Mouse (Mus musculus): ENCODE data around the gene Celsr1. TPM values are rescaled to one million over a fixed set of nuclear protein-coding genes. Genes with fewer than 3 reads are reported as not detected.

Celsr1 gene
- polyA plus RNA-seq, 1 experiment = not detected

DNA sequence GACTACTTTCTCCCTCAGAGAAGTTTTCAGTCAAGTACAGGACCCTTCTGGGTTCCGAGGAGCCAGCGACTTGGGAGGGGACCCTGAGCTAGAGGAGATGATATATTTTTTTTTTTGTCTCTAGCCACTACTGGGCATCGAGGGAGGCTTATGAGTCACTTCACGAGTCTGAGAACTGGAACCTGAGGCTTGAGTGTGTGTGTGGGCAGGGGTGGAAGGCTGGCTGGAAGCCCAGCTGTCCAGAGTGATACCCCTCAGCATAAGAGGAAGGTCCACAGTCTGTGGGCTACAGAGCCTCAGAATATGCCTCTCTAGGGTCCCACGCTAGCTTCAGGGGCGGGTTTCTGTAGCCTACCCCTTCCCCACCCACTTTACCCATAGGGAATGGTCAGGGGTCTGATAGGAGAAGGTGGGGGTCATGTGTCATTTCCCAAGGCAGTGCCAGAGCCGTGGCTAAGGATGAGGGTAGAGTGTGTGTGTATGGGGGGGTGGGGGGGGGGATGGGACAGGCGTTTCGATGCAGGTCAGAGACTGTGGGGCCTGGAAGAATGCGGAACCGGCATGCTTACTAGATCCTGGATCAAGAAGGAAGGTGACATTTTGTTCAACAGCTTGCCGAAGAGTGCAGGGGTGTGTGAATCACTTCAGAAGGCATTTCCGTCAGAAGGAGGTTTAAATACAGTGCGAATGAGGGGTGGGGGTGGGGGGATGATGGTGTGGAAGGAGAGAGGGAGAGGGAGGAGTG, 33.4 kb upstream of the Celsr1 start:
- Histone ChIP-seq H3K4me1 (ENCODE audit: control insufficient read depth, insufficient read depth, low read length) (peaks cover 64% of the 10 kb centered on the region), H3K27ac (ENCODE audit: insufficient read depth, low read depth, low read length) (no peak overlapping the region), H3K4me3 (ENCODE audit: insufficient read depth, low read depth, low read length) (no peak overlapping the region)
- TF ChIP-seq CTCF (IDR thresholded peaks at IDR 0.05; ENCODE audit: insufficient read depth, low read depth, low read length) (no peak), POLR2A (IDR thresholded peaks at IDR 0.05; ENCODE audit: insufficient read depth, low read depth, low read length) (no peak)
- 48% methylated on average over 14 of the region's 14 CpGs for WGBS

DNA sequence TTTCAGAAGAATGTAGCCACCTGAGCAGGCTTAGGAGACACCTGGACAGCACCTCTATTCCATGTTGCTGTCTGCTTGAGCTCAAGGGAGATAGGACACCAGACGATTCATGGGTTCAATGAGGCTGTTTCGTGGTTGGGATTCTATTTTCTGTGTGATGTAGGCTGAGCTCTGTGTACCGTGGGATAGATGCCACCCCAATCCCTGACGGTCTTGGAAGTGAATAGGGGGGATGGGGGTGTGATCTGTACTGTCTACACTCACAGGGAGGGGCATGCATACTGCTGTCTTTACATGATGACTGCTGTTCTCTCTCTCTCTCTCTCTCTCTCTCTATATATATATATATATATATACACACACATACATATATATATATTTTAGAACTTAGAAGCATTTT, 31.8 kb upstream of the Celsr1 start:
- 62% methylated on average over 4 of the region's 4 CpGs for WGBS
- Histone ChIP-seq H3K27ac (ENCODE audit: insufficient read depth, low read depth, low read length) (no peak overlapping the region), H3K4me1 (ENCODE audit: control insufficient read depth, insufficient read depth, low read length) (peaks cover 69% of the 10 kb centered on the region), H3K4me3 (ENCODE audit: insufficient read depth, low read depth, low read length) (no peak overlapping the region)
- no peak for TF ChIP-seq POLR2A (IDR thresholded peaks at IDR 0.05; ENCODE audit: insufficient read depth, low read depth, low read length)
- TF ChIP-seq CTCF (IDR thresholded peaks at IDR 0.05; ENCODE audit: insufficient read depth, low read depth, low read length) = no peak

DNA sequence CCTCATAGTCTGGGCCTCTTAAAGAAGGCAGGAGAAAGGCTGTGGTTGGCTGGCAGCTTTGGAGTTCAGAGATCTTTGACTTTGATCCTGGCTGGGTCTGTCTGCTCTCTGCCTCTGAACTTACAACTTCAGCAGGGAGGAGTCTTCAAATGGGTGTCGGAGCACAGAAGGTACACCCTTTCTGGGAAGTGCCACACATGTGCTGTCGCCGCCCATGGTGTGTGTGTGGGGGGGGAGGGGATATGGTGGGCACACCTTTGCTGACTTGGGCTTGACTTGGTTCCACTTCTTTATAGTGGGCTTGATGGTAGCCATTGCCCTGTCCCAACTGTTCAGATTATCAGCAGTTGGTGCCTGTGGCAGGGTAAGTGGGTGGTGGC, 31.3 kb upstream of the Celsr1 start:
- WGBS = 92% methylated on average over 3 of the region's 3 CpGs
- H3K27ac ChIP-seq (ENCODE audit: insufficient read depth, low read depth, low read length) = no peak overlapping the region
- H3K4me1 ChIP-seq (ENCODE audit: control insufficient read depth, insufficient read depth, low read length) = peaks cover 68% of the 10 kb centered on the region
- no peak overlapping the region for H3K4me3 ChIP-seq (ENCODE audit: insufficient read depth, low read depth, low read length)
- TF ChIP-seq POLR2A (IDR thresholded peaks at IDR 0.05; ENCODE audit: insufficient read depth, low read depth, low read length) = no peak
- no peak for TF ChIP-seq CTCF (IDR thresholded peaks at IDR 0.05; ENCODE audit: insufficient read depth, low read depth, low read length)

- Histone ChIP-seq H3K4me3 (ENCODE audit: insufficient read depth, low read depth, low read length) (no peak overlapping the region), H3K4me1 (ENCODE audit: control insufficient read depth, insufficient read depth, low read length) (peaks cover 63% of the 10 kb centered on the region), H3K27ac (ENCODE audit: insufficient read depth, low read depth, low read length) (no peak overlapping the region)
- TF ChIP-seq POLR2A (IDR thresholded peaks at IDR 0.05; ENCODE audit: insufficient read depth, low read depth, low read length) (no peak), CTCF (IDR thresholded peaks at IDR 0.05; ENCODE audit: insufficient read depth, low read depth, low read length) (no peak)
- 88% methylated on average over 8 of the region's 8 CpGs for WGBS
Measured at GRCm38 (mm10) chr15:86064191-86064849, 30.7 kb upstream of the Celsr1 start.

- Histone ChIP-seq H3K4me3 (ENCODE audit: insufficient read depth, low read depth, low read length) (no peak overlapping the region), H3K4me1 (ENCODE audit: control insufficient read depth, insufficient read depth, low read length) (peaks cover 46% of the 10 kb centered on the region), H3K27ac (ENCODE audit: insufficient read depth, low read depth, low read length) (no peak overlapping the region)
- TF ChIP-seq CTCF (IDR thresholded peaks at IDR 0.05; ENCODE audit: insufficient read depth, low read depth, low read length) = no peak
- TF ChIP-seq POLR2A (IDR thresholded peaks at IDR 0.05; ENCODE audit: insufficient read depth, low read depth, low read length) = no peak
- 42% methylated on average over 6 of the region's 6 CpGs for WGBS
Measured at GRCm38 (mm10) chr15:86061848-86062481, 28.4 kb upstream of the Celsr1 start.

DNA sequence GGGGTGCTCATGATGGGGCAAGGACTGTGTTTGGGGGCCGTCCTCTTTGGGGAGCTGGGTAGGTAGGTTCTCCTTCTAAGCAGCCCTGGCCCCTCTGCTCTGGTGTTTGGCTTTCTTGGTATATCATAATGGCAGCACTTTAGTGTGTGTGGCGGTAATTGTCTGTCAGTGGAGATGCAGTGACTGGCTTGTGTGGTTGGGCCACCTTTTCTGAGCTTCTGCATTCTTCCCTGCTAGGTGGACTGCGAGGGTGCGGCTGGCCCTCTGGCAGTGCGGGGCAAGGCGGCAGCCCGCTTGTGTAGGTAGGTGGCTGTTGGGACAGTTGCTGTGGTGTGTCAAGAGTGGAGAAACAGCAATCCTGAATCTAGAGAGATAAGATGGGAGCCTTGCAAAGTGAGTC, 27.6 kb upstream of the Celsr1 start:
- H3K4me3 ChIP-seq (ENCODE audit: insufficient read depth, low read depth, low read length) = peak overlapping the region; percentile 16
- 91% methylated on average over 7 of the region's 7 CpGs for WGBS
- H3K4me1 ChIP-seq (ENCODE audit: control insufficient read depth, insufficient read depth, low read length) = peaks cover 41% of the 10 kb centered on the region
- TF ChIP-seq CTCF (IDR thresholded peaks at IDR 0.05; ENCODE audit: insufficient read depth, low read depth, low read length) (no peak), POLR2A (IDR thresholded peaks at IDR 0.05; ENCODE audit: insufficient read depth, low read depth, low read length) (no peak)
- no peak overlapping the region for H3K27ac ChIP-seq (ENCODE audit: insufficient read depth, low read depth, low read length)

DNA sequence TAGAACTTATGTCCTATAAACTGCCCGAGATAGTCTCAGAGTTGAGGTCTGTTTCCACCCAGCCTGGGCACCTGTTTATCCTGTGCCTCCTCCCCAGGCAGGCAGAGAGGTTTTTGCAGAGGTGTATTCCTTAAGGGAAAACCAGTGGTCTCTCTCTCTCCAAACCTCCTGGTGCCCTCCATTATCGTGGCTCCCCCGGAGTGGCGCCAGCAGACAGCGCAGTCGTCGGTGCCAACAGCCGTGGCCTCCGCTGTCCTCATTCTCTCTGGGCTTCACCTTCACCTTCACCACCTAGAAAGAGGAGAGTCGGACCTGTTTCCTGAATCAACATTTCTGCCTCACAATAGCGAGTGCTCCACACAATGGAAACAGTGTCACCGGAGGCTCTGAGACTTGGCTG, 27.0 kb upstream of the Celsr1 start:
- TF ChIP-seq CTCF (IDR thresholded peaks at IDR 0.05; ENCODE audit: insufficient read depth, low read depth, low read length) (no peak), POLR2A (IDR thresholded peaks at IDR 0.05; ENCODE audit: insufficient read depth, low read depth, low read length) (no peak)
- H3K27ac ChIP-seq (ENCODE audit: insufficient read depth, low read depth, low read length) = no peak overlapping the region
- peak overlapping the region; percentile 16 for H3K4me3 ChIP-seq (ENCODE audit: insufficient read depth, low read depth, low read length)
- peaks cover 37% of the 10 kb centered on the region for H3K4me1 ChIP-seq (ENCODE audit: control insufficient read depth, insufficient read depth, low read length)
- WGBS = 41% methylated on average over 12 of the region's 12 CpGs

DNA sequence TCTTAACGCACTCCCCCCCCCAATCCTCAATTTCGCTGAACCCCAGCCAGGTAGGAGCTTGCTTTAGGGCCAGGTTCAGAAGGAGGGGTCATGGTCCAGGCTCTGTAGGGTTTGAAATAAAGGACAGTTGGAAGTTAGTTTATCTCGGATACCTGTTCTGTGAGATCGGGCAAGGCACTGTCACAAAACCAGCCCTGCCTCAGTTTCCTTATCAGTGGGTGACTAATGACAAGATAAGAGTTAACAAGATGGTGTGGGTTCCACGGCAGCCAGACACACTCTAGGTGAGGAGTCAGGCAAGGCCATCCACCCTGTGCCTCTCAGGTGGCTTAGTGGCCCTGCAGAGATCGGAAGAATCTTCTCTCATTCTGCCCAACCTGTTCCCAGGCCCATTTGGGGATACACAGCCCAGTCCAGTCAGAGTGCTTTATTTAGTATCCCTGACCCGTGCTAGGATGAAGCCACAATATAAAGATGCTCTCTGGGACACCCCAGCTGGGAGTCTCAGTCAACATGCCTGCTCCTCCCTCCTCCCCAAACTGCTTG, 26.3 kb upstream of the Celsr1 start:
- Histone ChIP-seq H3K4me3 (ENCODE audit: insufficient read depth, low read depth, low read length) (peak overlapping the region; percentile 86; the same call in 1 of the 2 replicates), H3K27ac (ENCODE audit: insufficient read depth, low read depth, low read length) (no peak overlapping the region), H3K4me1 (ENCODE audit: control insufficient read depth, insufficient read depth, low read length) (peaks cover 34% of the 10 kb centered on the region)
- 59% methylated on average over 7 of the region's 7 CpGs for WGBS
- TF ChIP-seq POLR2A (IDR thresholded peaks at IDR 0.05; ENCODE audit: insufficient read depth, low read depth, low read length) (no peak), CTCF (IDR thresholded peaks at IDR 0.05; ENCODE audit: insufficient read depth, low read depth, low read length) (no peak)

Data from olfactory bulb, adult 2 months (tissue).